Mouse (Mus musculus): ENCODE measurements around the gene Hmgcl. TPM values are rescaled to one million over a fixed set of nuclear protein-coding genes. Genes with fewer than 3 reads are reported as not detected.
A peak's percentile ranks its signal among the peaks of the same experiment; 100 is the strongest.

The Hmgcl gene
- polyA plus RNA-seq (2014; fragmentation: Nextera tagmentation; extraction: Ambion mirVana), result 54.0 and 60.7 TPM in 2 replicates

DNA sequence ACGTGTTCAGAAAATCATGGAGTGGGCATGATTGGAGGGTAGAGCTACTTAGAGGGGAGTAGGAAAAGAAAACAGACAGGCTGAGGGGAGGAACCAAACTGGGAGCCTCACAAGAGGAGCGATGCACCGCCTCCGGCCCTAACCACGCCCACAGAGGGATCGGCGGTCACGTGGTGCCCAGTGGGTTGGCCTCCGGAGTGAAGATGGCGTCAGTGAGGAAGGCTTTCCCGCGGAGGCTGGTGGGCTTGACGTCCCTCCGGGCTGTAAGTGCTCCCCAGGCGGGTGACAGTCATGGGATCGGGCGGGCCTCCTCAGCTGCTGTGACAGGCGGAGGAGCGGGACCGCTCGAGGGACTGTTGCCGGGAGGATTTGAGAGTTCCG is at the start of gene Hmgcl:
Hmgcl (plus strand) TSS at position 171 of the 381 bp plus-strand sequence.
- Histone ChIP-seq H3K9ac (ENCODE audit: low read depth, low read length) (peak within 1 kb of the TSS; percentile 81), H3K27ac (ENCODE audit: low read depth, low read length) (no peak within 1 kb of the TSS), H3K27me3 (ENCODE audit: control insufficient read depth, insufficient read depth, low read length) (no peaks in the 10 kb centered on the region), H3K4me1 (replicated peaks; ENCODE audit: control insufficient read depth, insufficient read depth, low read length) (no peaks in the 10 kb centered on the region; the same call in 1 of the 2 replicates), H3K9me3 (ENCODE audit: control insufficient read depth, low read length) (no peaks in the 10 kb centered on the region), H3K4me2 (replicated peaks; ENCODE audit: low read depth, low read length) (peak within 1 kb of the TSS; percentile 85), H3K36me3 (ENCODE audit: control insufficient read depth, insufficient read depth, low read length) (no peaks in the 10 kb centered on the region), H3K4me3 (ENCODE audit: low read depth, low read length) (peak within 1 kb of the TSS; percentile 85)
- ATAC-seq (ENCODE audit: low FRiP score) (peak; percentile 94), DNase-seq (ENCODE audit: low spot score) (peak; percentile 96)
- WGBS, result 0% methylated on average over 23 of the region's 23 CpGs

DNA sequence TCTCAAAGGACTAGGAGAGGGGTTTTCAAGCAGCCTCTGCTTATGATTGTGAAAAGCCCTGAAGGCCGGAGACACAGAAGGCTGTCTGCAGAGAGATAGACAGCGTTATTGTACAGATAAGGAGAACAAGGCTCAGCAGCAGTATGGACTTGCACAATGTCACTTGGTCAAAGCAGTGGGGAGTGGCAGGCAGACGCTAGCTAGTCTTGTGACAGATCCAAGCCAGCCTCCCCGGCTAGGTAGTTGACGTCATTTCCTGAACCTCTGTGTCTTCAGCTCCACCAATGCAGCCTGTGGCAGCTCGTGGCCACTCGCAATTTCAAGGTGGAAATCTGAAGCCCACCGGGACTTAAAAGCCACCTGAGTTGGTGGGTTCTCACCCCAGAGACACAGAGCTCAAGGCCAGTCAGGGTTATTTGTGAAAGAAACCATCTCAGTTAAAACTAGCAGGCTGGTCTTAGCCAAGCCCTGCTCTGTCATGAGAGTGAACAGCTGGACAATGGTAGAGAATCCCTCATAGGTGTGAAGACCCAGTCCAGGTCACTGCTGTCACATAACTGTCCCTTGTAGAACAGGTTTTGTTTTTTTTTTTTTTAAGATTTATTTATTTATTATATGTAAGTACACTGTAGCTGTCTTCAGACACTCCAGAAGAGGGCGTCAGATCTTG is 47.7 kb upstream of the Hmgcl start:
- Histone ChIP-seq H3K36me3 (ENCODE audit: control insufficient read depth, insufficient read depth, low read length) (no peaks in the 10 kb centered on the region), H3K27me3 (ENCODE audit: control insufficient read depth, insufficient read depth, low read length) (no peaks in the 10 kb centered on the region), H3K4me3 (ENCODE audit: low read depth, low read length) (no peak overlapping the region), H3K9me3 (ENCODE audit: control insufficient read depth, low read length) (no peaks in the 10 kb centered on the region), H3K4me2 (replicated peaks; ENCODE audit: low read depth, low read length) (no peak overlapping the region), H3K27ac (ENCODE audit: low read depth, low read length) (no peak overlapping the region), H3K4me1 (replicated peaks; ENCODE audit: control insufficient read depth, insufficient read depth, low read length) (no peaks in the 10 kb centered on the region), H3K9ac (ENCODE audit: low read depth, low read length) (no peak overlapping the region)
- ATAC-seq (ENCODE audit: low FRiP score), result no peak
- DNase-seq (ENCODE audit: low spot score), result no peak
- 72% methylated on average over 8 of the region's 9 CpGs for WGBS

DNA sequence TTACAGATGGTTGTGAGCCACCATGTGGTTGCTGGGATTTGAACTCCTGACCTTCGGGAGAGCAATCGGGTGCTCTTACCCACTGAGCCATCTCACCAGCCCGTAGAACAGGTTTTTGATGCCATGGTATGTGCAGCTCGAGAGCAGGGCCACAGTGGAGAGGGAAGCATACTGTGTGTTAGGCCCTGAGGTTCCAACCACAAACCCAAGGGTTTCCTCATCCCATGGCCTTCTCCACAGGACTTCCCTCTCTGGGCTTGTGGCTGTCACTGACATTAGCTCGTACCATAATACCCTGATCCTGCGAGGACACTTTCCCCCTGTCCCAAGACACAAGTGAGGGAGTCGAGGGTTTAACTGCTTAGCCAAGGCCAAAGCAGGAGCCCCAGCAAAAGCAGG is 47.2 kb upstream of the Hmgcl start:
- no peak overlapping the region for H3K4me3 ChIP-seq (ENCODE audit: low read depth, low read length)
- H3K9me3 ChIP-seq (ENCODE audit: control insufficient read depth, low read length), result no peaks in the 10 kb centered on the region
- no peak overlapping the region for H3K4me2 ChIP-seq (replicated peaks; ENCODE audit: low read depth, low read length)
- ATAC-seq (ENCODE audit: low FRiP score) (no peak), DNase-seq (ENCODE audit: low spot score) (no peak)
- H3K27me3 ChIP-seq (ENCODE audit: control insufficient read depth, insufficient read depth, low read length), result no peaks in the 10 kb centered on the region
- no peak overlapping the region for H3K27ac ChIP-seq (ENCODE audit: low read depth, low read length)
- 84% methylated on average over 7 of the region's 7 CpGs for WGBS
- H3K4me1 ChIP-seq (replicated peaks; ENCODE audit: control insufficient read depth, insufficient read depth, low read length), result no peaks in the 10 kb centered on the region
- H3K36me3 ChIP-seq (ENCODE audit: control insufficient read depth, insufficient read depth, low read length), result no peaks in the 10 kb centered on the region
- H3K9ac ChIP-seq (ENCODE audit: low read depth, low read length), result no peak overlapping the region

DNA sequence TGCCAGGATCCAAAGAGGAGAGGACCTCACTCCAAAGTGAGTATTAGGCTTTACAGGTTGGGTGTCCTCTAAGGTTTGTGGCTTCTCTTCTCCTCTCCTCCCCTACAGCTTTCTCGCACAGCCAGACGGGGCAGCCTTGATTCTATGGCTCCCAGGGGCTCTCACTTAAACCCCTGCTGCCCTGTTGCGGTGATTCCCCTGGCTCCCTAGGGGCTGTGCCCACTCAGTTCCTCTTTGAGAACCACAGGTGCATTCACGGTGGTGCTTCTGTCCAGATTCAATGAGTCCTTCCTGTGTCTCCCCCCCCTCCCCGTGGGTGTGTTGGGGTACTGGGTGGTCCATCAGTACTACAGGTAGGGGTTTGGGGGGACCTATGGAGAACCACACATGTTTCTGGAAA is 46.2 kb upstream of the Hmgcl start:
- H3K4me3 ChIP-seq (ENCODE audit: low read depth, low read length), result no peak overlapping the region
- DNase-seq (ENCODE audit: low spot score) (no peak), ATAC-seq (ENCODE audit: low FRiP score) (no peak)
- H3K27me3 ChIP-seq (ENCODE audit: control insufficient read depth, insufficient read depth, low read length), result no peaks in the 10 kb centered on the region
- no peak overlapping the region for H3K27ac ChIP-seq (ENCODE audit: low read depth, low read length)
- no peak overlapping the region for H3K4me2 ChIP-seq (replicated peaks; ENCODE audit: low read depth, low read length)
- no peaks in the 10 kb centered on the region for H3K4me1 ChIP-seq (replicated peaks; ENCODE audit: control insufficient read depth, insufficient read depth, low read length)
- 91% methylated on average over 5 of the region's 5 CpGs for WGBS
- H3K36me3 ChIP-seq (ENCODE audit: control insufficient read depth, insufficient read depth, low read length), result no peaks in the 10 kb centered on the region
- H3K9ac ChIP-seq (ENCODE audit: low read depth, low read length), result no peak overlapping the region
- no peaks in the 10 kb centered on the region for H3K9me3 ChIP-seq (ENCODE audit: control insufficient read depth, low read length)

DNA sequence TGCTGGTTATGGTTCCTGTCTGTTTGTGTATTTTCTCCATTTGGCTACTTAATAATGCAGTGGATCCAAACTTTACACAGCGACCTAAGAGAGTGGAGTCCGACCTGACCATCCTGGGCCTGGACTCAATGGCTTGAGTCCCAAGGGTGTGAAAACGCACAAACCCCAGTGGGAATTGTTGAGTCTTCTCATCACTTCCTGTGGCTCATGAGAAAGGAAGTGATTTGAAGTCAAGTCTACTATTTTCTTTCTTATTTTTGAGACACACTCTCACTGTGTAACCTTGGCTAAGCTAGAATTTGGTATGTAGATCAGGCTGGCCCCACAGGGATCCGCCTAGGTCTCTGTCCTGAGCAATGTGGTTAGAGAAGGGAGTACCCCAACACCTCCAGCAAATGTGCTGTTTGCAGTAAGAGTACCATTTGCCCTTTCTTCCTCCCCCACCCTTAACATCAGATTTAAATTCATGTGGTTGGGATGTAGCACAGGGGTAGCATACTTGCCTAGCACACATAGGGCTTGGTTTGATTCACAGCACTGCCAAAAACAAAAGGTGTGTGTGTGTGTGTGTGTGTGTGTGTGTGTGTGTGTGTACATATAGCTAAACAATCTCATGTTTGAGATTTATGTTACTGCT is 43.5 kb upstream of the Hmgcl start:
- Histone ChIP-seq H3K4me1 (replicated peaks; ENCODE audit: control insufficient read depth, insufficient read depth, low read length) (no peaks in the 10 kb centered on the region), H3K9me3 (ENCODE audit: control insufficient read depth, low read length) (no peaks in the 10 kb centered on the region), H3K36me3 (ENCODE audit: control insufficient read depth, insufficient read depth, low read length) (no peaks in the 10 kb centered on the region), H3K4me2 (replicated peaks; ENCODE audit: low read depth, low read length) (no peak overlapping the region), H3K9ac (ENCODE audit: low read depth, low read length) (no peak overlapping the region), H3K4me3 (ENCODE audit: low read depth, low read length) (no peak overlapping the region), H3K27me3 (ENCODE audit: control insufficient read depth, insufficient read depth, low read length) (no peaks in the 10 kb centered on the region), H3K27ac (ENCODE audit: low read depth, low read length) (no peak overlapping the region)
- ATAC-seq (ENCODE audit: low FRiP score) (no peak), DNase-seq (ENCODE audit: low spot score) (no peak)
- 87% methylated on average over 4 of the region's 4 CpGs for WGBS

DNA sequence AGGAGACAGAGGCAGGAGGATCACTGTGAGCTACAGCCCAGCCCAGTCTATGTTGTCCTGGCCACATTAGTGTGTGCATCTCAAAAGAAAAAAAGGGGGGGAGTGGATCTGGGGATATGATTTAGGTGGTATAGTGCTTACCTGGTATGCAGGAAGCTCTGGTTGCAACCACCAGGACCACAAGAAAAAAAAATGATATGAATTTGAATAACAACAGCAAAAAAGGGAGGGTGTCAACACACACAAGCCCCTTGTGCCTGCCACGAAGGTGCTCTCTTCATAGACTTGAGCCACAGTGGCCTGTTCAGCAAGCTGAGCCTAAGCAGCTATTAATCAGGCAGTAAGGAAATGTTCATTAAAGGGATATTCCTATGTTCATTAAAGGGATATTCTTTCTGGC is 41.4 kb upstream of the Hmgcl start:
- ATAC-seq (ENCODE audit: low FRiP score) (no peak), DNase-seq (ENCODE audit: low spot score) (no peak)
- 70% methylated on average over 1 of the region's 1 CpGs for WGBS
- Histone ChIP-seq H3K4me1 (replicated peaks; ENCODE audit: control insufficient read depth, insufficient read depth, low read length) (no peaks in the 10 kb centered on the region), H3K27ac (ENCODE audit: low read depth, low read length) (no peak overlapping the region), H3K4me2 (replicated peaks; ENCODE audit: low read depth, low read length) (no peak overlapping the region), H3K36me3 (ENCODE audit: control insufficient read depth, insufficient read depth, low read length) (no peaks in the 10 kb centered on the region), H3K27me3 (ENCODE audit: control insufficient read depth, insufficient read depth, low read length) (no peaks in the 10 kb centered on the region), H3K4me3 (ENCODE audit: low read depth, low read length) (no peak overlapping the region), H3K9ac (ENCODE audit: low read depth, low read length) (no peak overlapping the region), H3K9me3 (ENCODE audit: control insufficient read depth, low read length) (no peaks in the 10 kb centered on the region)

DNA sequence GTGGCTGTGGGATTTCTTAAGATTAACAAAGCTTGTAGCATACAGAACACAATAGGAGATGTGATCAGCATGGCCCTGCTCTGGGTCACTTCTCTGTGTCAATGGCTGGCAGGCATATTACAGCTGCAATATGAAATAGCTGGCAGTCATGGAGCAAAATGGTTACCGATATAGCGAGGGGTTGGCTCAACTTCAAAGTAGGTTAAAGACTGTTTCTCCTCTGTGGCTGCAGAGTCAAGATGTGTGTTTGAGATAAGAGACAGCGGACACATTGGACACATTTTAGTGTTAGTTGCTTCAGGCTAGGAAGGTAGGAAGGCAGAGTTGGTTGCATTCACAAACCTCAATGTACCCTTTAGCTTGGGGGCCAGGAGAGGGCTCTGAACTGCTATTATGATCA is 39.6 kb upstream of the Hmgcl start:
- Histone ChIP-seq H3K36me3 (ENCODE audit: control insufficient read depth, insufficient read depth, low read length) (no peaks in the 10 kb centered on the region), H3K4me2 (replicated peaks; ENCODE audit: low read depth, low read length) (no peak overlapping the region), H3K9me3 (ENCODE audit: control insufficient read depth, low read length) (no peaks in the 10 kb centered on the region), H3K4me1 (replicated peaks; ENCODE audit: control insufficient read depth, insufficient read depth, low read length) (no peaks in the 10 kb centered on the region), H3K9ac (ENCODE audit: low read depth, low read length) (no peak overlapping the region), H3K4me3 (ENCODE audit: low read depth, low read length) (no peak overlapping the region), H3K27ac (ENCODE audit: low read depth, low read length) (no peak overlapping the region), H3K27me3 (ENCODE audit: control insufficient read depth, insufficient read depth, low read length) (no peaks in the 10 kb centered on the region)
- ATAC-seq (ENCODE audit: low FRiP score) (no peak), DNase-seq (ENCODE audit: low spot score) (no peak)
- WGBS, result 97% methylated on average over 3 of the region's 3 CpGs

DNA sequence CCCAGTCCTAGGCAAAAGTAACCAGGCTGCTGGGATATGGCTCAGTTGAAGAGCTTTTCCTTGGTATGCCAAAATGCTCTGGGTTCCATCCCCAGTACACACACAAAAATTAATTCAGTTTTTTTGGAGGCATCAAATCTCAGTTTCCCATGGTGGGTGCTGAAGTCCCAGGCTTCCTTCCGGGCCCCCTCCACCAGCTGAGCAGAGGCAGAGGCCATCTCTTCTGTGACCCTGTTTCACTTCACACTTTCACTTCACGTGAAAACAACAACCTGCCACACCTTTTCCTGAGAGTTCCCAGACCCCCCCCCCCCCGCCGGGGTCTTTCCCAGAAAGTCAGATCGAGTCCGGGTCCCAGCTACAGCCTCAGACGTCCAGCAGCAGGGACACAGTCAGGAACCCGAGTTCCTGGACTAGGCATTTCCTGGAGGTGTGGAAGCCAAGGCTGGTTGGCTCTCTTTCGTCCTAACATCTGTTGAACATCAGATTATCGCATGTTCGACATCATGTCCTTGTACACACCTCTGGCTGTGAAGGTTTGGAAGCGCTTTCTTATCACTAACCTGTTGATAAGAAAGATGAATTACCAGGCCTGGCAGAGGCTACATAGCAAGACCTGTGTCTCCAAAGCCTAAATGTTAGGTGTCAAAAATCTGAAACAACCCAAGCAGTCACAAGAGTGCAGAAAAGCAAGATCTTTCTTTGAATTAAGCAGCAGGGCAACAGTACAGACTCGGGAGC is 36.8 kb upstream of the Hmgcl start:
- Histone ChIP-seq H3K36me3 (ENCODE audit: control insufficient read depth, insufficient read depth, low read length) (no peaks in the 10 kb centered on the region), H3K9ac (ENCODE audit: low read depth, low read length) (no peak overlapping the region), H3K4me2 (replicated peaks; ENCODE audit: low read depth, low read length) (no peak overlapping the region), H3K27ac (ENCODE audit: low read depth, low read length) (no peak overlapping the region), H3K4me1 (replicated peaks; ENCODE audit: control insufficient read depth, insufficient read depth, low read length) (no peaks in the 10 kb centered on the region), H3K4me3 (ENCODE audit: low read depth, low read length) (no peak overlapping the region), H3K27me3 (ENCODE audit: control insufficient read depth, insufficient read depth, low read length) (no peaks in the 10 kb centered on the region), H3K9me3 (ENCODE audit: control insufficient read depth, low read length) (no peaks in the 10 kb centered on the region)
- ATAC-seq (ENCODE audit: low FRiP score), result no peak
- DNase-seq (ENCODE audit: low spot score), result no peak
- 74% methylated on average over 13 of the region's 13 CpGs for WGBS
